Mouse (Mus musculus): Measurements from ENCODE around the gene Lhx2. TPM values are rescaled to one million over a fixed set of nuclear protein-coding genes. Genes with fewer than 3 reads are reported as not detected.

The Lhx2 gene
- polyA plus RNA-seq, 1 experiment from 2014 or later: 97.3 TPM

- Histone ChIP-seq H3K9me3 (no peaks in the 10 kb centered on the region), H3K27me3 (peaks cover 93% of the 10 kb centered on the region), H3K27ac (peak overlapping the region; percentile 96), H3K9ac (replicated peaks) (peak overlapping the region; percentile 72), H3K36me3 (no peaks in the 10 kb centered on the region), H3K4me2 (replicated peaks) (peak overlapping the region; percentile 68), H3K4me1 (replicated peaks) (peaks cover 62% of the 10 kb centered on the region), H3K4me3 (replicated peaks) (peak overlapping the region; percentile 63)
- WGBS: 3% methylated on average over 19 of the region's 19 CpGs
- ATAC-seq: peak; percentile 11
These were observed 9.8 kb downstream of the Lhx2 start for GRCm38 (mm10) chr2:38348660-38349420.

GRCm38 (mm10) chr2:38349447-38350350, 10.6 kb downstream of the Lhx2 start:
- H3K27ac ChIP-seq: peak overlapping the region; percentile 96

GRCm38 (mm10) chr2:38350386-38350785, 11.3 kb downstream of the Lhx2 start:
- WGBS: under 1% methylated on average over 13 of the region's 13 CpGs
- peak overlapping the region; percentile 72 for H3K9ac ChIP-seq (replicated peaks)
- H3K36me3 ChIP-seq: no peaks in the 10 kb centered on the region
- H3K4me3 ChIP-seq (replicated peaks): peak overlapping the region; percentile 63
- no peaks in the 10 kb centered on the region for H3K9me3 ChIP-seq
- H3K4me1 ChIP-seq (replicated peaks): peaks cover 65% of the 10 kb centered on the region
- H3K27ac ChIP-seq: peak overlapping the region; percentile 96
- H3K27me3 ChIP-seq: peaks cover 92% of the 10 kb centered on the region
- peak overlapping the region; percentile 68 for H3K4me2 ChIP-seq (replicated peaks)
- peak; percentile 28 for ATAC-seq

More at GRCm38 (mm10) chr2:38349447-38350350, 10.6 kb downstream of the Lhx2 start:
- Histone ChIP-seq H3K9ac (replicated peaks) (peak overlapping the region; percentile 72), H3K9me3 (no peaks in the 10 kb centered on the region), H3K4me1 (replicated peaks) (peaks cover 67% of the 10 kb centered on the region), H3K36me3 (no peaks in the 10 kb centered on the region), H3K4me3 (replicated peaks) (peak overlapping the region; percentile 63), H3K4me2 (replicated peaks) (peak overlapping the region; percentile 68), H3K27me3 (peaks cover 93% of the 10 kb centered on the region)
- ATAC-seq: no peak
- 7% methylated on average over 12 of the region's 12 CpGs for WGBS

GRCm38 (mm10) chr2:38350796-38351195, 11.7 kb downstream of the Lhx2 start:
- WGBS: under 1% methylated on average over 36 of the region's 37 CpGs
- peak overlapping the region; percentile 96 for H3K27ac ChIP-seq
- peaks cover 88% of the 10 kb centered on the region for H3K27me3 ChIP-seq
- H3K9ac ChIP-seq (replicated peaks): peak overlapping the region; percentile 88
- ATAC-seq: peak; percentile 92
- H3K9me3 ChIP-seq: no peaks in the 10 kb centered on the region
- peak overlapping the region; percentile 63 for H3K4me3 ChIP-seq (replicated peaks)
- H3K4me2 ChIP-seq (replicated peaks): peak overlapping the region; percentile 68
- H3K4me1 ChIP-seq (replicated peaks): peaks cover 65% of the 10 kb centered on the region
- no peaks in the 10 kb centered on the region for H3K36me3 ChIP-seq

- Histone ChIP-seq H3K4me2 (replicated peaks) (peak overlapping the region; percentile 68), H3K9me3 (no peaks in the 10 kb centered on the region), H3K4me1 (replicated peaks) (peaks cover 63% of the 10 kb centered on the region), H3K27me3 (peaks cover 88% of the 10 kb centered on the region), H3K9ac (replicated peaks) (peak overlapping the region; percentile 88), H3K4me3 (replicated peaks) (peak overlapping the region; percentile 63), H3K36me3 (no peaks in the 10 kb centered on the region), H3K27ac (peak overlapping the region; percentile 96)
- ATAC-seq: no peak
- under 1% methylated on average over 54 of the region's 57 CpGs for WGBS
These were observed 12.7 kb downstream of the Lhx2 start for GRCm38 (mm10) chr2:38351641-38352320.

- peak overlapping the region; percentile 96 for H3K27ac ChIP-seq
- peaks cover 85% of the 10 kb centered on the region for H3K27me3 ChIP-seq
- peak overlapping the region; percentile 63 for H3K4me3 ChIP-seq (replicated peaks)
- H3K9me3 ChIP-seq: no peaks in the 10 kb centered on the region
- no peaks in the 10 kb centered on the region for H3K36me3 ChIP-seq
- peak overlapping the region; percentile 68 for H3K4me2 ChIP-seq (replicated peaks)
- H3K9ac ChIP-seq (replicated peaks): peak overlapping the region; percentile 88
- ATAC-seq: no peak
- peaks cover 64% of the 10 kb centered on the region for H3K4me1 ChIP-seq (replicated peaks)
- 1% methylated on average over 21 of the region's 21 CpGs for WGBS
These were observed 13.4 kb downstream of the Lhx2 start for GRCm38 (mm10) chr2:38352321-38353007.

GRCm38 (mm10) chr2:38353008-38353379, 13.9 kb downstream of the Lhx2 start:
- Histone ChIP-seq H3K9me3 (no peaks in the 10 kb centered on the region), H3K27me3 (peaks cover 90% of the 10 kb centered on the region), H3K4me1 (replicated peaks) (peaks cover 62% of the 10 kb centered on the region), H3K4me2 (replicated peaks) (peak overlapping the region; percentile 68), H3K4me3 (replicated peaks) (peak overlapping the region; percentile 63), H3K36me3 (no peaks in the 10 kb centered on the region), H3K27ac (peak overlapping the region; percentile 96), H3K9ac (replicated peaks) (peak overlapping the region; percentile 88)
- ATAC-seq: no peak
- 6% methylated on average over 10 of the region's 10 CpGs for WGBS

GRCm38 (mm10) chr2:38353664-38354063, 14.6 kb downstream of the Lhx2 start:
- Histone ChIP-seq H3K9ac (replicated peaks) (peak overlapping the region; percentile 88), H3K27me3 (peaks cover 89% of the 10 kb centered on the region), H3K9me3 (no peaks in the 10 kb centered on the region), H3K4me3 (replicated peaks) (peak overlapping the region; percentile 63), H3K4me1 (replicated peaks) (peaks cover 59% of the 10 kb centered on the region), H3K27ac (peak overlapping the region; percentile 96), H3K4me2 (replicated peaks) (peak overlapping the region; percentile 68), H3K36me3 (no peaks in the 10 kb centered on the region)
- 17% methylated on average over 4 of the region's 4 CpGs for WGBS
- no peak for ATAC-seq

- WGBS: 1% methylated on average over 22 of the region's 22 CpGs
- peak overlapping the region; percentile 96 for H3K27ac ChIP-seq
- H3K27me3 ChIP-seq: peaks cover 89% of the 10 kb centered on the region
- peaks cover 58% of the 10 kb centered on the region for H3K4me1 ChIP-seq (replicated peaks)
- H3K36me3 ChIP-seq: no peaks in the 10 kb centered on the region
- peak overlapping the region; percentile 63 for H3K4me3 ChIP-seq (replicated peaks)
- no peak for ATAC-seq
- peak overlapping the region; percentile 88 for H3K9ac ChIP-seq (replicated peaks)
- H3K9me3 ChIP-seq: no peaks in the 10 kb centered on the region
- peak overlapping the region; percentile 68 for H3K4me2 ChIP-seq (replicated peaks)
These were observed 15.2 kb downstream of the Lhx2 start for GRCm38 (mm10) chr2:38354179-38354716.

GRCm38 (mm10) chr2:38354717-38355510, 15.8 kb downstream of the Lhx2 start:
- Histone ChIP-seq H3K4me2 (replicated peaks) (peak overlapping the region; percentile 68), H3K9ac (replicated peaks) (peak overlapping the region; percentile 88), H3K9me3 (no peaks in the 10 kb centered on the region), H3K27me3 (peaks cover 89% of the 10 kb centered on the region), H3K36me3 (no peaks in the 10 kb centered on the region), H3K4me1 (replicated peaks) (peaks cover 55% of the 10 kb centered on the region), H3K4me3 (replicated peaks) (peak overlapping the region; percentile 63), H3K27ac (peak overlapping the region; percentile 96)
- no peak for ATAC-seq
- WGBS: under 1% methylated on average over 34 of the region's 34 CpGs

Data from midbrain, embryonic 13.5 days (tissue).